Mouse (Mus musculus): ENCODE results near the gene A730061H03Rik. TPM values are rescaled to one million over a fixed set of nuclear protein-coding genes. Genes with fewer than 3 reads are reported as not detected.

The A730061H03Rik gene
- polyA plus RNA-seq, 1 experiment from 2014 or later: 4.7 TPM

DNA sequence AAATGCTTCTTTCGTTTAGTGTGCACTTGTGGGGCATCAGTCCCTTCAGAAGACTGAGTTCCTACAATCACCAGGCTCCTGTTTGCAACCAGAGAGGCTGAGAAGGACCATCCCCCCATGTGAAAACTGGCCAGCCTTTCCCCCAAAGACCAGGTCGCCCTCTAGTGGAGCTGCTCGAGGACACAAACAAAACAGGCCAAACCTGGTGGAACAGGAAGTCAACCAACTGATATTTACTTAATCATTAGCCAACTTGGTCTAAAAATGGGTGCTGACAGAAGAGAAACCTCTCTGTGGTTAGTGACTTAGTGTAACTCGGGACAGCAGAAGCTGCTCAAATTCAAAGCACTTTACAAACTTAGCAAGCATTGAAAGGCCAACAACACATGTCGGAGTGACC, 3.2 kb downstream of the A730061H03Rik start:
- ChIA-PET CTCF (interaction anchor here (0.8 to 4.3 kb wide), 8 partner anchors 15 to 114 kb away, joined by 3 to 30 read pairs (median 4); partner anchors contain the start of genes Dhrs4, Emc9, Gmpr2 and Psme2), POLR2A (interaction anchor here (0.7 to 1.5 kb wide), 4 partner anchors 8 to 78 kb away, joined by 3 to 5 read pairs (median 4); partner anchors contain the start of genes Dhrs4, Pck2 and Psme2)
- ATAC-seq: peak; percentile 20
- no peaks in the 10 kb centered on the region for H3K27me3 ChIP-seq
- DNase-seq (ENCODE audit: low read depth, low spot score): peak; percentile 79
- in situ Hi-C loops (cut with MboI; ENCODE audit: low pct_unique_long_range_greater_than_20kb): loop anchor here (10.0 kb wide), 1 partner anchor 62 kb away; the partner anchor contains the start of gene Carmil3
- no peak for TF ChIP-seq CTCF (IDR thresholded peaks at IDR 0.05)

DNA sequence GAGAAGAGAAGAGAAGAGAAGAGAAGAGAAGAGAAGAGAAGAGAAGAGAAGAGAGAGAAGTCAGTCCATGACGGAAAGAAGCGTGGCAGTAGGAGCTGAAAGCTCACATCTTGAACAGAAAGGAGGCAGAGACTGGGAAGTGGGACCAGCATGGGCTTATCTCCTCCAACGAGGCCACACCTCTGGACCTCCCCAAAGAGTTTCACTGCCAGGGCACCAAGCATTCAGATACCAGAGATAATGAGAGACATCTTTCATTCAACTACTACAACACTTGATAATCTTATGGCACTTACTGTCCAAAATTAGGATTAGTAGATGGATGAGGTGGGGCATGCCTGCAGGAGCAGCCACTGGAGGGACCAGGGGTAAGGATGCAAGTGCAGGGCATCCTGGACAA, 4.4 kb downstream of the A730061H03Rik start:
- TF ChIP-seq CTCF (IDR thresholded peaks at IDR 0.05): no peak
- DNase-seq (ENCODE audit: low read depth, low spot score) (no peak), ATAC-seq (no peak)
- H3K27me3 ChIP-seq: no peaks in the 10 kb centered on the region
- in situ Hi-C loops (cut with MboI; ENCODE audit: low pct_unique_long_range_greater_than_20kb): loop anchor here (10.0 kb wide), 1 partner anchor 61 kb away; the partner anchor contains the start of gene Carmil3
- ChIA-PET CTCF (interaction anchor here (0.8 to 4.3 kb wide), 5 partner anchors 9 to 58 kb away, joined by 3 to 30 read pairs (median 3); partner anchors contain the start of genes Psme1, Psme2 and Rnf31), POLR2A (interaction anchor here (1.5 kb wide), 1 partner anchor 35 kb away, joined by 4 read pairs; the partner anchor contains the start of gene Psme2)

DNA sequence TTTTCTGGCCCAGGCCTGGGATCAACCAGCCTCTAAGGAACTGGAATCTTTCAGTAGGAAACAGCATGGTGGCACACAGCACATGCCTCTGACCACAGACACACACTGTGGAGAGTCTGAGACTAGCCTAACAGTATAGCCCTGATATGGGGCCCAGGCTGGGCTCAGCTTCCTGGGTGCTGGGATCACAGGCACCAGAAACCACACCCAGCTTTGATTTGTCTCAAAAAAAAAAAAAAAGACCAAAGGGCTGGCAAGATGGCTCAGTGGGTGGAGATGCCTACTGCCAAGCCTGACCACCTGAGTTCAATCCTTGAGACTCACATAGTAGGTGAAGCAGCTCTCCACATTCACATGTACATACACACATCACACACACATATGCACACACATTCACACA, 5.6 kb downstream of the A730061H03Rik start:
- POLR2A ChIA-PET: no interaction called here
- no peak for DNase-seq (ENCODE audit: low read depth, low spot score)
- H3K27me3 ChIP-seq: no peaks in the 10 kb centered on the region
- TF ChIP-seq CTCF (IDR thresholded peaks at IDR 0.05): no peak
- CTCF ChIA-PET: interaction anchor here (1.3 to 4.3 kb wide), 2 partner anchors 57 to 63 kb away, joined by 4 to 30 read pairs; no protein-coding TSS in a partner anchor
- ATAC-seq: no peak
- in situ Hi-C loops (cut with MboI; ENCODE audit: low pct_unique_long_range_greater_than_20kb): loop anchor here (10.0 kb wide), 1 partner anchor 60 kb away; the partner anchor contains the start of gene Carmil3

DNA sequence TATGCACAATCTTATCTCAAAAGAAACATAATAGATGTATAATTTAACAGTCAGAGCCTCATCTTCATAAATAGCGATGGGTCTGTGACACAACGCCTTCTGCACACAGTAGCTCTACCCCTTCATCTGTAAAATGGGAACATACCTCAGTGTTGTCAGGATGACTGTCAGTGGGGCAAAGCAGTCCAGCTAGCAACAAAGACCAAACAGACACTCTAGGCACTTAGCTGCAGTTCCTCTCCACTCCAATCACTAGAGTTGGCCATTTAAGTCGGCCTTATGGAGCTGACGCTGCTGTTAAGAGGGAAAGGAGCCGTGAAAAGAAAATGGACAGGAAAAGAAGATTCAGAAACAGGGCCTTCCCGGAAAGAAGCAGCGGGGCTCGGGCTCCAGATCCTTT, 8.4 kb downstream of the A730061H03Rik start:
- TF ChIP-seq CTCF (IDR thresholded peaks at IDR 0.05): no peak
- ATAC-seq: no peak
- in situ Hi-C loops (cut with MboI; ENCODE audit: low pct_unique_long_range_greater_than_20kb): loop anchor here (10.0 kb wide), 1 partner anchor 57 kb away; the partner anchor contains the start of gene Carmil3
- no peak for DNase-seq (ENCODE audit: low read depth, low spot score)
- POLR2A ChIA-PET: no interaction called here
- H3K27me3 ChIP-seq: no peaks in the 10 kb centered on the region
- CTCF ChIA-PET: no interaction called here

DNA sequence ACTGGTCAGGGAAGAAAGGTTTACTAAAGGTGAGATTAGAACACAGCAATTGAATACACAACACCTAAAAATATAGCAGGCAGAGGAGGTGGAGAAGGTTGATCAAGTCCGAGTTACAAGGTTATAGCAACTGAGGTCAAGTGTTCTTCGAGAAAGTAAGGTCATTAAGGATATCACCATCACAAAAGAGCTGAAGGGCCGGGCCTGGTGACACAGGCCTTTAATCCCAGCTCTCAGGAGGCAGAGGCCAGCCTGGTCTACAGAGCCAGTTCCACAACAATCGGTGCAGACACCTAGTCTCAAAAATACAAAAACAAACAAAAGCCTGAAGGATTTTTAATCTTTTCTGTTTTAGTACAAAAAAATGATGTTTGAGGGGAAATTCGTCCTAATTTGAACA, 8.9 kb downstream of the A730061H03Rik start:
- ChIA-PET POLR2A (no interaction called here), CTCF (no interaction called here)
- H3K27me3 ChIP-seq: no peaks in the 10 kb centered on the region
- DNase-seq (ENCODE audit: low read depth, low spot score) (no peak), ATAC-seq (no peak)
- in situ Hi-C loops (cut with MboI; ENCODE audit: low pct_unique_long_range_greater_than_20kb): loop anchor here (10.0 kb wide), 1 partner anchor 57 kb away; the partner anchor contains the start of gene Carmil3
- no peak for TF ChIP-seq CTCF (IDR thresholded peaks at IDR 0.05)

DNA sequence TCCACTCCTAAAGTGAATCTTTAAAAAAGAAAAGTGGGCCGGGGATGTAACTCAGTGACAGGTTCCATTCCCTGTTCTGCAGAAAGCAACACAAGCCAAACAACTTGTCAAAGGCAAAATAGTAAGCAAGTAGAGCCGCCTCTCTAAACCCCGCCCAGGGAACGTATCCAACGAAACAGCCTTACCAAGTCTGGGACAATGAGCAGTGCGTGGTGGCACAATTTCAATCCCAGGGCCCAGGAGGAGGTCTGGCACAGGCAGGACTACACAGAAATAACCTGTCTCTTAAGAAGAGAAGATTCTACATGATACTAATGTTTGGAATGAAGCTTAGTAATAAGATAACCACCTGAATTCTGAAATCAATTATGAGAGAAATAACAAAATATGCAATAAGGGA, 10.0 kb downstream of the A730061H03Rik start:
- ATAC-seq: no peak
- no peak for DNase-seq (ENCODE audit: low read depth, low spot score)
- POLR2A ChIA-PET: interaction anchor here (0.6 kb wide), 1 partner anchor 13 kb away, joined by 5 read pairs; no protein-coding TSS in a partner anchor
- no peaks in the 10 kb centered on the region for H3K27me3 ChIP-seq
- in situ Hi-C loops (cut with MboI; ENCODE audit: low pct_unique_long_range_greater_than_20kb): loop anchor here (10.0 kb wide), 1 partner anchor 55 kb away; the partner anchor contains the start of gene Carmil3
- TF ChIP-seq CTCF (IDR thresholded peaks at IDR 0.05): no peak
- CTCF ChIA-PET: interaction anchor here (1.6 kb wide), 1 partner anchor 402 kb away, joined by 3 read pairs; no protein-coding TSS in a partner anchor

DNA sequence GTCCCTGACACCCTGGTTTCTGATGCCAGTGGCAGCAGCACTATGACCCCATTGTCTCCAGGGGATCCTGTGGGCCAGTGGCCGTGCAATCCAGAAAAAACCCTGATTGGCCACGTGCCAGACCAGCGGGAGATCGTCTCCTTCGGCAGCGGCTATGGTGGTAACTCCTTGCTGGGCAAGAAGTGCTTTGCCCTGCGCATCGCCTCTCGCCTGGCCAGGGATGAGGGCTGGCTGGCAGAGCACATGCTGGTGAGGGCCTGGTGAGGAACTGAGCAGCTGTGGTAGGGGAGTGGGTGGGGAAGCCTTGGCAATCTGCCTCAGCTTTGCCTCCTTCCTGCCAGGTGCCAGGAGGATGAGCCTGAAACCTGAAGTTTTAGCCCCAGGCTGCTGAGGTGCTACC, 15.9 kb downstream of the A730061H03Rik start:
- DNase-seq (ENCODE audit: low read depth, low spot score) (no peak), ATAC-seq (no peak)
- TF ChIP-seq CTCF (IDR thresholded peaks at IDR 0.05): no peak
- ChIA-PET POLR2A (interaction anchor here (1.0 to 1.1 kb wide), 2 partner anchors 16 to 47 kb away, joined by 3 to 4 read pairs; partner anchors contain the start of gene A730061H03Rik), CTCF (no interaction called here)
- in situ Hi-C loops (cut with MboI; ENCODE audit: low pct_unique_long_range_greater_than_20kb): no loop called here
- no peaks in the 10 kb centered on the region for H3K27me3 ChIP-seq

DNA sequence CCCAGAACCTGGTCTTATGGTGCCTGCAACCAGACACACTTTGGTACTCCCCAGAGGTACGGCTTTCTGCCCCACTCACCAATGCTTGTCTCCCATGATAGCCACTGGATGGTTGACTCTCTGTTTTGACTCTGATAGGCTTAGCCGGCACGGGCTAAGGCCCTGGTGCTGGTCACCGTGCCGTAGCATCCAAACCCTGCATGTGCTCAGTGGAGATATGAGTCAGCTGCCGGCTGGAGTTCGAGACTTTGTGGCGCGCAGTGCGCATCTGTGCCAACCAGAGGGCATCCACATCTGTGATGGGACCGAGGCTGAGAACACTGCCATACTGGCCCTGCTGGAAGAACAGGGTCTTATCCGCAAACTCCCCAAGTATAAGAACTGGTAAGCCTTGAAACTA, 17.9 kb downstream of the A730061H03Rik start:
- ATAC-seq (no peak), DNase-seq (ENCODE audit: low read depth, low spot score) (no peak)
- CTCF ChIA-PET: interaction anchor here (1.1 kb wide), 1 partner anchor 18 kb away, joined by 3 read pairs; the partner anchor contains the start of gene A730061H03Rik
- in situ Hi-C loops (cut with MboI; ENCODE audit: low pct_unique_long_range_greater_than_20kb): no loop called here
- POLR2A ChIA-PET: interaction anchor here (0.5 kb wide), 1 partner anchor 18 kb away, joined by 3 read pairs; no protein-coding TSS in a partner anchor
- no peaks in the 10 kb centered on the region for H3K27me3 ChIP-seq
- no peak for TF ChIP-seq CTCF (IDR thresholded peaks at IDR 0.05)

DNA sequence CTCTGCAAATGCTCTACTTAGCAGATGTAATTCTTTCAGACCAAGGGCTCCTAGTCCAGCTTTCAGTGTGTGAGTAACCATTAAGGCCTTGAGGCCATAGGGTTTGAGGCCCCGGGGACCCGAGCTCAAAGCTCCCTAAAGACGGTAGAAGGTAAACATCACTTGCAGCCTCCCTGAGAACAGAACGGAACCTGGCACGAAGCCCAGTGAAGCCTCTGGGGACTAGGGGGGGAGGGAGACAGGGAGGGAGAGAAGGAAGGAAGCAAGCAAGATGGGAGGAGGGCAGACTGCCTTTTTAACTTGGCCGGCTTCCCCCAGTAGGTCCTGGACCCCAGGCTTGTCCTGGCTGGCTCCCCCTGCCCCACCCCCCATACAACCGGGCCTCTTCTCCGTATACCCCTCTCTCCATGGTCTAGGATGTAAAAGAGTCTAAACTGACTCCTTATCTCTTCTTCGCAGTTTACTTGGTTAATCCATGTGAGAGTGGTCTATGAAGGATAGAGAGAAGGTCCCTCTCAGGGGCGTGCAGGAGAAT, 19.4 kb downstream of the A730061H03Rik start:
- peak; percentile 4 for ATAC-seq

DNA sequence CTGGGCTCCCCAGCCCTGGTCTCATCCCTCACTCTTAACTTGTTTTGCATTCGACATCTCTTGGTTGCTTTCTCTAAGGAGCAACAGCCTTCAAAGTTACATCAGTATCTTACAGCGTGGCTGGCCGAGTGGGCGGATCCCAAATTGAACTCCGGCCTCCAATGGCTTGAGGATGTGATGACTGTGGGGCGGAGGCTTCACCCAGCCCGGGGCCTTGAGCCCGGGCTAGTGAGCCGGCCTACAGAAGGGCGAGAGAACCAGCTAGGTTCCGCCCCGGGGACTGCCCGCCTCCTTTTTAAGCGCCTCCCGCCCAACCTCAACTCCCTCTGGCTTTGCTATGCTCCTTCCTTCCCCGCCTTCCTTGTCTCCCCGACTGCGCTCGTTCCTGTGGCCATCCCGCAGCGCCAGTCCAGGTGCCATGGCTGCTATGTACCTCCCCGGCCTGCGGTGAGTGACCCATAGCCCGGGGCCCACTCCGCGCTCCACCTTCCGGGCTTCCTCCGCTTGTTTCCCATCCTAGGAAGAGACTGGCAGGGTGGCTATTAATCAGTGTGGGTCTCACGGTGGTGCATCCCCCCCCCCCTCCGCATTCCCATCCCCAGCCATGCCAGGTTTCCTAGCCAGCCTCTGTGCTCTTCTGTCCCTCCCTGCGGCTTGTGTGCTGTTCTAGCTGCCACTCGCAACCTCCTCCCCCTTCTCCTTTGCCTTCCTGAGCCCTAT, 20.0 kb downstream of the A730061H03Rik start, which contains the start of gene Pck2:
Gene Pck2 (plus strand): TSS at position 200 of the 720 bp plus-strand sequence.
- TF ChIP-seq CTCF (IDR thresholded peaks at IDR 0.05): no peak
- H3K27me3 ChIP-seq: no peaks in the 10 kb centered on the region
- CTCF ChIA-PET: interaction anchor here (1.1 to 1.7 kb wide), 2 partner anchors 43 kb away, joined by 5 read pairs; no protein-coding TSS in a partner anchor
- POLR2A ChIA-PET: interaction anchor here (0.9 to 1.4 kb wide), 2 partner anchors 17 to 56 kb away, joined by 5 to 6 read pairs; no protein-coding TSS in a partner anchor
- in situ Hi-C loops (cut with MboI; ENCODE audit: low pct_unique_long_range_greater_than_20kb): no loop called here
- ATAC-seq (peak; percentile 97), DNase-seq (ENCODE audit: low read depth, low spot score) (no peak)

More for the DNA sequence above, 19.4 kb downstream of the A730061H03Rik start:
- DNase-seq (ENCODE audit: low read depth, low spot score): peak; percentile 75
- CTCF ChIA-PET: interaction anchor here (1.7 kb wide), 1 partner anchor 43 kb away, joined by 5 read pairs; no protein-coding TSS in a partner anchor
- H3K27me3 ChIP-seq: no peaks in the 10 kb centered on the region
- in situ Hi-C loops (cut with MboI; ENCODE audit: low pct_unique_long_range_greater_than_20kb): no loop called here
- TF ChIP-seq CTCF (IDR thresholded peaks at IDR 0.05): no peak
- POLR2A ChIA-PET: interaction anchor here (0.9 to 1.4 kb wide), 2 partner anchors 17 to 55 kb away, joined by 5 to 6 read pairs; no protein-coding TSS in a partner anchor

Measured in Patski (cell line).